Mouse (Mus musculus): ENCODE measurements at regions not wholly inside any gene's neighbourhood (a gene's known extent, or its start where the extent isn't known, plus 50 kb on each side); places are given as distances from the start of the nearest gene placed in this dataset.

- Histone ChIP-seq H3K27me3 (replicated peaks) (no peaks in the 10 kb centered on the region), H3K4me1 (no peaks in the 10 kb centered on the region), H3K36me3 (replicated peaks; ENCODE audit: low read length) (no peaks in the 10 kb centered on the region), H3K4me3 (replicated peaks) (no peak overlapping the region), H3K9me3 (peaks cover 18% of the 10 kb centered on the region; the same call in 1 of the 2 replicates)
- TF ChIP-seq FLI1 (IDR thresholded peaks at IDR 0.05; ENCODE audit: low read length): no peak
- no peak for TF ChIP-seq GATA1 (IDR thresholded peaks at IDR 0.05; ENCODE audit: borderline replicate concordance, low read length)
These were observed 316.4 kb upstream of the Adgrl2 start for GRCm38 (mm10) chr3:149306709-149307108.

GRCm38 (mm10) chr3:149306291-149306690 lies 315.9 kb upstream of the Adgrl2 start:
- Histone ChIP-seq H3K36me3 (replicated peaks; ENCODE audit: low read length) (no peaks in the 10 kb centered on the region), H3K9me3 (peaks cover 17% of the 10 kb centered on the region; the same call in 1 of the 2 replicates), H3K27me3 (replicated peaks) (no peaks in the 10 kb centered on the region), H3K4me1 (no peaks in the 10 kb centered on the region), H3K4me3 (replicated peaks) (no peak overlapping the region)
- TF ChIP-seq GATA1 (IDR thresholded peaks at IDR 0.05; ENCODE audit: borderline replicate concordance, low read length): no peak
- no peak for TF ChIP-seq FLI1 (IDR thresholded peaks at IDR 0.05; ENCODE audit: low read length)

- Histone ChIP-seq H3K27me3 (replicated peaks) (no peaks in the 10 kb centered on the region), H3K36me3 (replicated peaks; ENCODE audit: low read length) (no peaks in the 10 kb centered on the region), H3K4me1 (no peaks in the 10 kb centered on the region), H3K4me3 (replicated peaks) (no peak overlapping the region), H3K9me3 (peaks cover 13% of the 10 kb centered on the region; the same call in 1 of the 2 replicates)
- TF ChIP-seq FLI1 (IDR thresholded peaks at IDR 0.05; ENCODE audit: low read length) (no peak), GATA1 (IDR thresholded peaks at IDR 0.05; ENCODE audit: borderline replicate concordance, low read length) (no peak)
These were observed 315.1 kb upstream of the Adgrl2 start for GRCm38 (mm10) chr3:149305440-149305839.

GRCm38 (mm10) chr3:149305011-149305413 lies 314.7 kb upstream of the Adgrl2 start:
- peaks cover 13% of the 10 kb centered on the region; the same call in 1 of the 2 replicates for H3K9me3 ChIP-seq
- TF ChIP-seq FLI1 (IDR thresholded peaks at IDR 0.05; ENCODE audit: low read length): no peak
- no peak for TF ChIP-seq GATA1 (IDR thresholded peaks at IDR 0.05; ENCODE audit: borderline replicate concordance, low read length)
- no peaks in the 10 kb centered on the region for H3K27me3 ChIP-seq (replicated peaks)
- no peaks in the 10 kb centered on the region for H3K36me3 ChIP-seq (replicated peaks; ENCODE audit: low read length)
- H3K4me3 ChIP-seq (replicated peaks): no peak overlapping the region
- H3K4me1 ChIP-seq: no peaks in the 10 kb centered on the region

GRCm38 (mm10) chr3:149303418-149303817 lies 313.1 kb upstream of the Adgrl2 start:
- H3K4me1 ChIP-seq: no peaks in the 10 kb centered on the region
- H3K4me3 ChIP-seq (replicated peaks): no peak overlapping the region
- H3K9me3 ChIP-seq: peaks cover 13% of the 10 kb centered on the region; the same call in 1 of the 2 replicates
- no peaks in the 10 kb centered on the region for H3K27me3 ChIP-seq (replicated peaks)
- H3K36me3 ChIP-seq (replicated peaks; ENCODE audit: low read length): no peaks in the 10 kb centered on the region
- no peak for TF ChIP-seq GATA1 (IDR thresholded peaks at IDR 0.05; ENCODE audit: borderline replicate concordance, low read length)

GRCm38 (mm10) chr3:149300002-149300401 lies 309.6 kb upstream of the Adgrl2 start:
- TF ChIP-seq FLI1 (IDR thresholded peaks at IDR 0.05; ENCODE audit: low read length): no peak
- no peak for TF ChIP-seq GATA1 (IDR thresholded peaks at IDR 0.05; ENCODE audit: borderline replicate concordance, low read length)
- no peaks in the 10 kb centered on the region for H3K36me3 ChIP-seq (replicated peaks; ENCODE audit: low read length)
- H3K4me1 ChIP-seq: no peaks in the 10 kb centered on the region
- no peaks in the 10 kb centered on the region for H3K27me3 ChIP-seq (replicated peaks)
- no peak overlapping the region for H3K4me3 ChIP-seq (replicated peaks)
- H3K9me3 ChIP-seq: peaks cover 22% of the 10 kb centered on the region

- no peak for TF ChIP-seq GATA1 (IDR thresholded peaks at IDR 0.05; ENCODE audit: borderline replicate concordance, low read length)
- no peak for TF ChIP-seq FLI1 (IDR thresholded peaks at IDR 0.05; ENCODE audit: low read length)
- Histone ChIP-seq H3K4me1 (no peaks in the 10 kb centered on the region), H3K9me3 (peaks cover 20% of the 10 kb centered on the region)
These were observed 306.1 kb upstream of the Adgrl2 start for GRCm38 (mm10) chr3:149296419-149296962.

GRCm38 (mm10) chr3:149295942-149296341 lies 305.6 kb upstream of the Adgrl2 start:
- Histone ChIP-seq H3K27me3 (replicated peaks) (no peaks in the 10 kb centered on the region), H3K36me3 (replicated peaks; ENCODE audit: low read length) (no peaks in the 10 kb centered on the region), H3K4me3 (replicated peaks) (no peak overlapping the region), H3K4me1 (no peaks in the 10 kb centered on the region), H3K9me3 (peaks cover 18% of the 10 kb centered on the region)
- TF ChIP-seq FLI1 (IDR thresholded peaks at IDR 0.05; ENCODE audit: low read length): no peak

More at GRCm38 (mm10) chr3:149296419-149296962, 306.1 kb upstream of the Adgrl2 start:
- no peaks in the 10 kb centered on the region for H3K27me3 ChIP-seq (replicated peaks)
- no peaks in the 10 kb centered on the region for H3K36me3 ChIP-seq (replicated peaks; ENCODE audit: low read length)
- no peak overlapping the region for H3K4me3 ChIP-seq (replicated peaks)

- no peaks in the 10 kb centered on the region for H3K4me1 ChIP-seq
- H3K27me3 ChIP-seq (replicated peaks): no peaks in the 10 kb centered on the region
- TF ChIP-seq GATA1 (IDR thresholded peaks at IDR 0.05; ENCODE audit: borderline replicate concordance, low read length) (no peak), FLI1 (IDR thresholded peaks at IDR 0.05; ENCODE audit: low read length) (no peak)
- no peaks in the 10 kb centered on the region for H3K36me3 ChIP-seq (replicated peaks; ENCODE audit: low read length)
- H3K9me3 ChIP-seq: peaks cover 18% of the 10 kb centered on the region
- no peak overlapping the region for H3K4me3 ChIP-seq (replicated peaks)
These were observed 305.0 kb upstream of the Adgrl2 start for GRCm38 (mm10) chr3:149295257-149295831.

GRCm38 (mm10) chr3:149294445-149294844 lies 304.1 kb upstream of the Adgrl2 start:
- Histone ChIP-seq H3K36me3 (replicated peaks; ENCODE audit: low read length) (no peaks in the 10 kb centered on the region), H3K27me3 (replicated peaks) (no peaks in the 10 kb centered on the region), H3K9me3 (peaks cover 16% of the 10 kb centered on the region), H3K4me3 (replicated peaks) (no peak overlapping the region), H3K4me1 (no peaks in the 10 kb centered on the region)
- TF ChIP-seq FLI1 (IDR thresholded peaks at IDR 0.05; ENCODE audit: low read length) (no peak), GATA1 (IDR thresholded peaks at IDR 0.05; ENCODE audit: borderline replicate concordance, low read length) (no peak)

All from megakaryocyte, embryonic 14.5 days (primary cell).